Mouse (Mus musculus): ENCODE data around the gene Olfr617.
"Not testable (repeated sequence)": the region's sequence is repeated elsewhere in the genome, so short reads cannot be mapped to it uniquely, and the experiment has no call there.

Olfr617 gene

GRCm38 (mm10) chr7:103572761-103573160, at the start of gene Olfr617:
Gene Olfr617 (plus strand): TSS chr7:103573061.
- DNase-seq (ENCODE audit: low spot score): no peak

- DNase-seq (ENCODE audit: low spot score): not testable (repeated sequence)
Observed at GRCm38 (mm10) chr7:103542617-103543016, 30.2 kb upstream of the Olfr617 start, which contains the start of gene Olfr612. Gene Olfr612 (minus strand): TSS chr7:103542717.

- no peak for DNase-seq (ENCODE audit: low spot score)
Observed at GRCm38 (mm10) chr7:103547774-103548173, 25.1 kb upstream of the Olfr617 start, which contains the start of gene Olfr613. Gene Olfr613 (plus strand): TSS chr7:103548074.

GRCm38 (mm10) chr7:103555779-103556178, 17.1 kb upstream of the Olfr617 start, which contains the start of gene Olfr615:
Gene Olfr615 (plus strand): TSS chr7:103556079.
- no peak for DNase-seq (ENCODE audit: low spot score)

GRCm38 (mm10) chr7:103569043-103569442, 3.8 kb upstream of the Olfr617 start, which contains the start of gene Olfr616:
Gene Olfr616 (minus strand): TSS chr7:103569143.
- no peak for DNase-seq (ENCODE audit: low spot score)

- DNase-seq (ENCODE audit: low spot score): no peak
Observed at GRCm38 (mm10) chr7:103589803-103590202, 16.9 kb downstream of the Olfr617 start, which contains the start of gene Olfr618. Gene Olfr618 (plus strand): TSS chr7:103590103.

GRCm38 (mm10) chr7:103600275-103600674, 27.4 kb downstream of the Olfr617 start, which contains the start of gene Olfr619:
Gene Olfr619 (plus strand): TSS chr7:103600575.
- no peak for DNase-seq (ENCODE audit: low spot score)

- DNase-seq (ENCODE audit: low spot score): no peak
Observed at GRCm38 (mm10) chr7:103607425-103607824, 34.6 kb downstream of the Olfr617 start.

- no peak for DNase-seq (ENCODE audit: low spot score)
Observed at GRCm38 (mm10) chr7:103612434-103612833, 39.6 kb downstream of the Olfr617 start, which contains the start of gene Olfr620. Gene Olfr620 (minus strand): TSS chr7:103612534.

Measured in embryo, embryonic 10 days (tissue).